Mouse (Mus musculus) embryonic facial prominence, embryonic 11.5 days (tissue): ENCODE results near the gene Ttl. TPM values are rescaled to one million over a fixed set of nuclear protein-coding genes. Genes with fewer than 3 reads are reported as not detected.

Source experiments
- ATAC-seq: fragments of 200-750 bp; cut with Nextera tagmentation; replicated peaks from 2 replicates; pipeline ENCODE4 v1.8.0; 2017; ENCODE audit warnings: low read depth; ENCODE audit not compliant: insufficient number of reproducible peaks, low FRiP score, low TSS enrichment
- DNase-seq: peaks from one replicate; pipeline ENCODE4 v3.0.0-alpha.2; 2015; ENCODE audit warnings: low spot score
- H3K27ac ChIP-seq: fragments of 300-500 bp; sonication (generic); replicated peaks from 2 replicates; pipeline ENCODE4 v1.5.1; 2014; ENCODE audit warnings: mild to moderate bottlenecking, low read depth, low read length, control low read depth
- H3K27me3 ChIP-seq: fragments of 300-500 bp; sonication (generic); 2 replicates; pipeline ENCODE4 v1.6.1; 2014; ENCODE audit warnings: mild to moderate bottlenecking, low read length, moderate library complexity, mixed read lengths; ENCODE audit not compliant: control insufficient read depth, insufficient read depth
- H3K36me3 ChIP-seq: fragments of 300-500 bp; sonication (generic); replicated peaks from 2 replicates; pipeline ENCODE4 v1.6.1; 2014; ENCODE audit warnings: low read depth, mild to moderate bottlenecking, low read length, moderate library complexity, mixed read lengths; ENCODE audit not compliant: control insufficient read depth, insufficient read depth
- H3K4me1 ChIP-seq: fragments of 300-500 bp; sonication (generic); 2 replicates; pipeline ENCODE4 v1.6.1; 2014; ENCODE audit warnings: low read length, mixed read lengths; ENCODE audit not compliant: control insufficient read depth, insufficient read depth
- H3K4me2 ChIP-seq: fragments of 300-500 bp; sonication (generic); 2 replicates; pipeline ENCODE4 v1.6.1; 2014; ENCODE audit warnings: low read depth, mild to moderate bottlenecking, control low read depth, low read length, moderate library complexity
- H3K4me3 ChIP-seq: fragments of 300-500 bp; sonication (generic); 2 replicates; pipeline ENCODE4 v1.5.1; 2014; ENCODE audit warnings: low read depth, low read length, control low read depth
- H3K9ac ChIP-seq: fragments of 300-500 bp; sonication (generic); replicated peaks from 2 replicates; pipeline ENCODE4 v1.6.1; 2014; ENCODE audit warnings: mild to moderate bottlenecking, control low read depth, low read length
- H3K9me3 ChIP-seq: fragments of 300-500 bp; sonication (generic); replicated peaks from 2 replicates; pipeline ENCODE4 v1.6.1; 2016; ENCODE audit warnings: mild to moderate bottlenecking, low read length, inconsistent platforms, mixed read lengths; ENCODE audit not compliant: control insufficient read depth
- WGBS: fragments of 180-500 bp; shearing (Covaris S2); extraction: QIAGEN DNeasy Blood & Tissue Kit; methylation state at CpG from one replicate; pipeline ENCODE4 v1.1.7; 2014; 5-methylcytosine and 5-hydroxymethylcytosine counted together
- polyA plus RNA-seq: library from polyadenylated mRNA; unstranded; fragments of >200 nt; fragmentation: Nextera tagmentation; extraction: Ambion mirVana; gene quantifications from 2 replicates; pipeline ENCODE4 v1.2.1, GENCODE M21; 2014

Gene Ttl
- polyA plus RNA-seq, 1 experiment from 2014 or later = 15.7 TPM

DNA sequence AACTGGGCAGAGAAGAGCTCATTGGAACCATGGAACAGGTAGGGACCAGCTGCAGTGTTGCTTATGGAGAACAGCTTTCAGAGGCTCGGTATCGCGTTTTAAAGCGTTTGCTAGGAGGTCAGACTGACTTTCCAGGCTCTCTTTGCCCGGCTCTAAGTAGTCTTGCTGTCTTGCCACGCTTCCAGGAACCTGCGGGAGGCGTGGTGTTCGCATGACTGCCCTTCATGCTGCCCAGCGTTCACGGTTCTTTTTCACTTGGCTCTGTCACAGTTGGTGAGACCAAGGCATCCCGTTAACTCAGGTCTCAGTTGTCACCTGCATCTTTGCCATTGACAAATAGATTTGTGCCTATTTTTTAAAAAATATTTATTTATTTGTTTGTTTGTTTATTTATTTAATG is 52.3 kb downstream of the Ttl start:
- DNase-seq = no peak
- H3K4me1 ChIP-seq = no peaks in the 10 kb centered on the region
- no peak overlapping the region for H3K4me3 ChIP-seq
- H3K4me2 ChIP-seq = no peak overlapping the region
- ATAC-seq = no peak
- H3K9ac ChIP-seq = no peak overlapping the region
- H3K27me3 ChIP-seq = no peaks in the 10 kb centered on the region
- no peak overlapping the region for H3K27ac ChIP-seq
- WGBS = 97% methylated on average over 12 of the region's 12 CpGs
- H3K9me3 ChIP-seq = no peaks in the 10 kb centered on the region
- H3K36me3 ChIP-seq = peaks cover 17% of the 10 kb centered on the region

DNA sequence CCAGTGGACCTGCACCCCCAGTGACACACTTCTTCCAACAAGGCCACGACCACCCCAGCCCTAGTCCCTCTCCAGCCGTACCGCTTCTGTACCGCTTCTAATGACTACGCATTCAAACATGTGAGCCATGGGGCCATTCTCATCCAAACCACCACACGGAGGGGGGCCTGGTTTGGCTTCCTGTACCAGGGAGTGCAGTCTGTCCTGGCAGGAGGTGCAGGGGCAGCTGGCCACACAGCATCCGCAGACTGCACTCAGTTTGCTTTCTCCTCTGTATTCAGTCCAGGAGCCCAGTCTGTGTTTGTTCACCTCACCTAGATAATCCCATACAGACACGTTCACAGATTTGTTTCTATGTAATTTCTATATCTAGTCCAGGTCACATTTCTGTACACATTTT is 56.2 kb downstream of the Ttl start:
- ATAC-seq (no peak), DNase-seq (no peak)
- WGBS = 94% methylated on average over 8 of the region's 8 CpGs
- Histone ChIP-seq H3K27me3 (no peaks in the 10 kb centered on the region), H3K9ac (no peak overlapping the region), H3K4me1 (no peaks in the 10 kb centered on the region), H3K9me3 (no peaks in the 10 kb centered on the region), H3K27ac (no peak overlapping the region), H3K4me3 (no peak overlapping the region), H3K36me3 (peaks cover 12% of the 10 kb centered on the region), H3K4me2 (no peak overlapping the region)

DNA sequence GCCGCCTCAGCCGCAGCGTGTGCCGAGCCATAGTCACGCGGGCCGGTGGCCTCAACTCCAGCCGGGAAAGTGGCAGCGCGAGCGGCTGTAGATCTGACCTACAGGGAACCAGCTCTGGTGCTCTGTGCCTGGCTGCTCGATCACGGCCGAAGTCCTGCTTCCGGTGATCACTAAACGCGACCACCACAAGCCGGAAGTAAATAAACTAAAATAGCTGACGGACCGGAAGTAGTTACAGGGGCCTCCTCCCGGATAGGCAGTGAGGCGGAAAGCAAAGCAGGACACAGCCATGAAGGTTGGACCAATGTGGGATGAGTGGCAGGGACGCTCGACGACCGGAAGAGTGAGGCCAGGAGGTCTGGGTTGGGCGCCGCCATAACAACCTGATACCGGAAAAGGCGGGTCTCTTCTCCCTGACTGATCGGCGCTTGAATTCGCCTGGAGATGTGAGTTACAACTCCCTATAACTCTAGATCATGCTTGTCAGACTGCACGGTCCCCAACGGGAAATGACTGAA is 63.7 kb downstream of the Ttl start, which contains the start of gene Chchd5:
Gene Chchd5 (plus strand): TSS at position 289 of the 518 bp plus-strand sequence.
- peaks cover 3% of the 10 kb centered on the region for H3K4me1 ChIP-seq
- DNase-seq (peak; percentile 98), ATAC-seq (peak; percentile 100)
- peak within 1 kb of the TSS; percentile 67 for H3K4me3 ChIP-seq
- H3K9ac ChIP-seq = peak within 1 kb of the TSS; percentile 83
- no peaks in the 10 kb centered on the region for H3K27me3 ChIP-seq
- peaks cover 15% of the 10 kb centered on the region for H3K36me3 ChIP-seq
- no peaks in the 10 kb centered on the region for H3K9me3 ChIP-seq
- H3K4me2 ChIP-seq = peak within 1 kb of the TSS; percentile 76
- H3K27ac ChIP-seq = peak within 1 kb of the TSS; percentile 82
- WGBS = under 1% methylated on average over 35 of the region's 35 CpGs

DNA sequence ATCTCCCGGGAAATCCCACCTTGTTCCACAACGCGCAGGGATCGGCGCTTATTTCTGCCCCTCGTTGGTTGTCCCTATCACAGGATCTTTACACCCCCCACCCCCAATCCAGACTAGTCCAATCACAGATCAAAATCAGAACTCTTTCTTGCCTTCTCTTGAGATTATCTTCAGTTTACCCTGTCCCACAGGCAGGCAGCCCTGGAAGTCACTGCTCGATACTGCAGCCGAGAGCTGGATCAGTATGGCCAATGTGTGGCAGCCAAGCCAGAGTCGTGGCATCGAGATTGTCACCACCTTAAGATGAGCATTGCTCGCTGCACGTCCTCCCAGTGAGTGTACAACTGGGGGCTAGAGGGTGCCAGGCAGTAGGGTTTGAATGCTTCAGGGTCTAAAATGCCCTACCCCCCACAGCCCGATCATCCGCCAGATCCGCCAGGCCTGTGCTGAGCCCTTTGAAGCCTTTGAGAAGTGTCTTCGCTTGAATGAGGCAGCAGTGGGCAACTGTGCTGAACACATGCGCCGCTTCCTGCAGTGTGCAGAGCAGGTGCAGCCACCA is 64.3 kb downstream of the Ttl start:
- ATAC-seq (peak; percentile 34), DNase-seq (no peak)

DNA sequence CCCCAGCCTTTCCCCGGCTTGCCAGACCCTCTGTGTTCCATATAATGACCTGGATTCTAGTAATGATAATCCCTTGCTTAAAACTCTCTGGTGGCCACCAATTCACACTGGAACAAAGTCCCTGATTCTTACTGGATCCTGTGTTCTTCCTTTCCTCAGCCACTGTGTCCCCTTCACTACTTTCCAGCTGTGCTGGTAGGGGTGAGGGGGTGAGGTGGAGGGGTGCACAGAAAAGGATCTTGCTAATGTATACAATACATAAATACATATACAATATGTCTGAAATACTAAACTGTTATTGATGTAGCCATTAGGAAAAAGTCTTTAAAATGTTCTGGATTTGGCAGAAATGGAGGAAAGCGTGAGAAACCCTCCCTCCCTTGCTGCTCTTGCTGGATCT is 65.0 kb downstream of the Ttl start:
- H3K4me3 ChIP-seq = no peak overlapping the region
- H3K9me3 ChIP-seq = no peaks in the 10 kb centered on the region
- no peak overlapping the region for H3K27ac ChIP-seq
- no peaks in the 10 kb centered on the region for H3K27me3 ChIP-seq
- DNase-seq (no peak), ATAC-seq (no peak)
- 0 out of 2 replicates have a peak overlapping the region, but pooled peaks have one; percentile 76 for H3K4me2 ChIP-seq
- H3K4me1 ChIP-seq = peaks cover 3% of the 10 kb centered on the region
- WGBS = 98% methylated on average over 2 of the region's 2 CpGs
- H3K36me3 ChIP-seq = peaks cover 10% of the 10 kb centered on the region
- H3K9ac ChIP-seq = peak overlapping the region; percentile 60; the same call in 1 of the 2 replicates

More for the DNA sequence above, 64.3 kb downstream of the Ttl start:
- H3K27ac ChIP-seq = peak overlapping the region; percentile 70
- WGBS = 43% methylated on average over 18 of the region's 18 CpGs
- no peaks in the 10 kb centered on the region for H3K27me3 ChIP-seq
- peak overlapping the region; percentile 60 for H3K9ac ChIP-seq
- no peaks in the 10 kb centered on the region for H3K9me3 ChIP-seq
- H3K4me3 ChIP-seq = peak overlapping the region; percentile 67
- H3K4me1 ChIP-seq = peaks cover 3% of the 10 kb centered on the region
- peak overlapping the region; percentile 76 for H3K4me2 ChIP-seq
- H3K36me3 ChIP-seq = peaks cover 15% of the 10 kb centered on the region

DNA sequence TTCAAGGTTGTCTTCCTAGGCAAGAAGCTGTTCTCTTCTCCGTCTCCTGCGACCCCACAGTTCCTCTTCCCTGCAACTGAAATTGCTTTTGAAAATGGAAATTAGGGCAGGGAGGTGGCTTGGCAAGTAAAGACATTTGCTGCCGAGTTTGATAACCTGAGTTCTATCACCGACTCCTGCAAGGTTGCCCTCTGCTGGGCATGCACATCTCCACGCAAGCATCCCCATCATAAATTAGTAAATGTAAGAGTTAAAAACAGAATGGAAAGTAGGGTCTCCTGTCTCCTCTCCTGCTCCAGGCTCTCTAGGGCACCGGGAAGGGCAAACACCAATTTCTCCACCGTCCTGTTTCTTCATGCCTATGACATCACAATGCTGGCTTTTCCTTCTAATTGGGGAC is 66.5 kb downstream of the Ttl start:
- Histone ChIP-seq H3K27me3 (no peaks in the 10 kb centered on the region), H3K4me3 (no peak overlapping the region), H3K9ac (no peak overlapping the region), H3K9me3 (no peaks in the 10 kb centered on the region), H3K4me2 (no peak overlapping the region), H3K4me1 (peaks cover 3% of the 10 kb centered on the region), H3K36me3 (peaks cover 7% of the 10 kb centered on the region), H3K27ac (no peak overlapping the region)
- no peak for DNase-seq
- 97% methylated on average over 7 of the region's 7 CpGs for WGBS
- no peak for ATAC-seq

DNA sequence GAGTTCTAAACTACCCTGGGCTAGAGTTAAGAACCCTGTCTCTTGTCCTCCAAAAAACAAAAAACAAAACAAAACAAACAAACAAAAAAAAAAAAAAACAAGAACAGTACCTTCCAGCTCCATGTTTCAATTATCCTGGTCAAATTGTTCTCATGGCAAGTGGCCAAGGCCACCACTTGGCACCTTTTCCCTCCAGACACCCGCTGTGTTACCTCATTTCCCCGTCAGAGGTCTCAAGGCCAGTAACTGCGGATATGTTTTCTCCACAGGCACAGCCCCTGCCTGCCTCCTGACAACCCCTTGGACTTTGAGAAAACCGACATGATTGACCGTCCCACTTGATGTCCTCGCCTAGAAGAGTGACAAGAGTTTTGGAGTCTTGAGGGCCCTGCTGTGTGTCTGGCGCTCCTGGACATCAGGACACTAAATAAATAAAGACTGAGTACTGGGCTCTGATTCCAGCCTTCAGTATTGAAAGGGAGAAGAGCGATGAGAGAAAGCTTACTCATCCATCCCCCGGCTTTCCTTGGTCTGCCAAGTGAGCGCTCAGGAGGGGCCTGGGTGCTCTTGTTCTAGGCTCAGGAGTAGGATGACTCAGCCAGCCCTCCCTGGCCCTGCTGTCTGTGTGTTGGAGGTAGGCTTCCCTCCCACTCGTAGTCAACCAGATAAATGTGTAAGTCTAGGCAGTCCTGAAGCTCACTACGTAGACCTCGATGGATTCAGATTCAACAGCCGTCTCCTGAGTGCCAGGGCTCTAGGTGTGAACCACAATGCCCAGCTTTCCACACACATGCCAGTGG is 67.5 kb downstream of the Ttl start:
- peaks cover 7% of the 10 kb centered on the region for H3K36me3 ChIP-seq
- H3K4me2 ChIP-seq = no peak overlapping the region
- no peaks in the 10 kb centered on the region for H3K9me3 ChIP-seq
- 96% methylated on average over 14 of the region's 14 CpGs for WGBS
- no peak overlapping the region for H3K9ac ChIP-seq
- no peak for ATAC-seq
- no peak overlapping the region for H3K4me3 ChIP-seq
- no peaks in the 10 kb centered on the region for H3K27me3 ChIP-seq
- H3K27ac ChIP-seq = no peak overlapping the region
- peaks cover 3% of the 10 kb centered on the region for H3K4me1 ChIP-seq
- no peak for DNase-seq

DNA sequence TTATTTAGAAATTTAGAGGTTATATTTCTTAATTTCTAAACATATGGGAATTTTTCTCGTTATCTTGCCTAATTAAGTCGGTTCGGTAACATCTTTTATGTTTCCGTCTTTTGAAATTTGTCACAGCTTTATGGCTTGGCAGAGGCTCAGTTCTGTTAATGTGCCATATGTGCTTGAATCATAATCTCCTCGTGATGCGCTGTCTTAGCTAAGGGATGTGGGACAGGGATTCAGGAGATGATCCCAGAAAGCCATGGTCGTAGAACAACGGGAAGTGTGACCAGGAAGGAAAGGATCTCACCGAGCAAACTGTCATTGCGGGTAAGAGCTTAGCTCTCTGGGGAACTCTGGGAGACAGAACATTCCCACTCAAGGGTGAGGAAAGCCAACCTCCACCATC is 74.2 kb downstream of the Ttl start:
- Histone ChIP-seq H3K4me2 (no peak overlapping the region), H3K4me1 (no peaks in the 10 kb centered on the region), H3K9me3 (no peaks in the 10 kb centered on the region), H3K36me3 (no peaks in the 10 kb centered on the region), H3K9ac (no peak overlapping the region), H3K27me3 (no peaks in the 10 kb centered on the region), H3K27ac (no peak overlapping the region), H3K4me3 (no peak overlapping the region)
- WGBS = 91% methylated on average over 10 of the region's 10 CpGs
- ATAC-seq = no peak
- no peak for DNase-seq
